Mouse (Mus musculus) adrenal gland (tissue): ENCODE results near the gene Il10rb.

Experiments used
- intact Hi-C: fragments of 180-260 bp; cut with DNase I; formaldehyde crosslinking; loops from one replicate; pipeline ENCODE4 v1.15.1; 2025

Il10rb gene

GRCm38 (mm10) chr16:91446778-91447511 is 41.0 kb downstream of the Il10rb start:
- intact Hi-C loops = no loop called here

DNA sequence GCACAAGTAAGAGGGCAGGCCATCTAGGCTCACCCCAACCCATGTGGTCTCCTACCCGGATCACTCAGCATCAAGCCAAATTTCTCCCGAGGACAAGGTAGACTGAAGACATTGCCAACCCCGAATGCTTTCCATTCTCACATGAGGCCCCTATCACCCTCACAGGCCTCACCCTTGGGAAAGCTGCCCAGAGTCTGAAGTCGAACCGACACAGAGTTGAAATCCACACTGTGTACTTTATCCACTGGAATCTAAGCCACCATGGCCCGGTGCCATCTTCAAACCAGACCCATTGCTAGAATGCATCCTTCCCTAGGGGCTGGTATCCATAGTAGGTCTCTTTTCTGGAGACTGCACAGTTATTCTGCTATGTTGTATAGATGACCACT is 41.5 kb downstream of the Il10rb start:
- intact Hi-C loops = no loop called here

GRCm38 (mm10) chr16:91448088-91448487 is 42.1 kb downstream of the Il10rb start:
- intact Hi-C loops = no loop called here

DNA sequence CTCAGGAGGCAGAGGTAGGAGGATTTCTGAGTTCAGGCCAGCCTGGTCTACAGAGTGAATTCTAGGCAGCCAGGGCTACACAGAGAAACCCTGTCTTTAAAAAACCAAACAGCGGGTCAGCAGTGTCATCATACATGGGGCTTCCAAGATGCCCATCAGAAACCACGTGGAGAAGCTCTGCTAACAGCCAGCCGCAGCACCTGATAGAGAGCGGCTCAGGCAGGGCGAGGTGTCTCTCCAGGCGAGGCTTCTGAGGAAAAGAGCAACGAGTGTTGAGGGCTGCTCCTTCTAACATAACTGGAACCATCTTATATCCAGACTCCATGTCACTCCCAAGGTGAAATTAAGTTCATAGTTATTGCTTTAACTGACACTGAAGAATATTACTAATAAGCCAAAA is 42.9 kb downstream of the Il10rb start:
- intact Hi-C loops = no loop called here

DNA sequence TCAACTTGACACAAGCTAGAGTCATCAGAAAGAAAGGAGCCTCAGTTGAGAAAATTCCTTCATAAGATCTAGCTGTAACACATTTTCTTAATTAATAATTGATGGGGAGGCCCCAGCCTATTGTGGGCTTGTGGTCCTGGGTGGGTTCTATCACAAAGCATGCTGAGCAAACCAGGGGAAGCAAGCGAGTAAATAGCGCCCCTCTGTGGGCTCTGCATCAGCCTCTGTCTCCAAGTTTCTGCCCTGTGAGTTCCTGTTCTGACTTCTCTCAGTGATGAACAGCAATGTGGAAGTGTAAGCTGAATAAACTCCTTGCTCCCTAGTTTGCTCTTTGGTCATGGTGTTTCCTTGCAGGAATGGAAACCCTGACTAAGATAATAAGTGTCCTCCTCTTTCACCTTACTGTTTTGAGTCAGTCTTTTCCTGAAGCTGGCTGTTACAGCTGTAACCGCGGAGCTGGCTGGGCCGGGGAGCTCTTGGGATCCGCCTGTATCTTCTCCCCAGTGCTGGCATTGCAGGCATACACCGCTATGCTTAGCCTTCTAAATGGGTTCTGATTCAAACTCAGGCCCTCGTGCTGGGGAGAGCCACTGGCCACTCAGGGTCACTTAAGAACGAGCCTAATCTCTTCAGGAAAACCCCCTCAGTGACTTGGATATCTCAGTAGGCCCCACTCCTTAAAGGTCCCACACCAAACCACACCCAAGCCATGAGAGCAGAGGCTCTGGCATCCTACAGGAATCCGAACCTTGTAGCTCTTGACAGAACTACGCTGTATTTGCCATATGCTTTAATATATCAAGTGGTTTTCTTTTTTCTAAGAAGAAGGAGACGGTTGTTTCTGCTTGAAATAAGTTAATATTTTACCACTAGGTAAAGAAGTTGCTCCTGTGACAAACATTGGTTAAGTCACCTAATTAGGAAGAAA is 44.4 kb downstream of the Il10rb start:
- intact Hi-C loops = no loop called here

DNA sequence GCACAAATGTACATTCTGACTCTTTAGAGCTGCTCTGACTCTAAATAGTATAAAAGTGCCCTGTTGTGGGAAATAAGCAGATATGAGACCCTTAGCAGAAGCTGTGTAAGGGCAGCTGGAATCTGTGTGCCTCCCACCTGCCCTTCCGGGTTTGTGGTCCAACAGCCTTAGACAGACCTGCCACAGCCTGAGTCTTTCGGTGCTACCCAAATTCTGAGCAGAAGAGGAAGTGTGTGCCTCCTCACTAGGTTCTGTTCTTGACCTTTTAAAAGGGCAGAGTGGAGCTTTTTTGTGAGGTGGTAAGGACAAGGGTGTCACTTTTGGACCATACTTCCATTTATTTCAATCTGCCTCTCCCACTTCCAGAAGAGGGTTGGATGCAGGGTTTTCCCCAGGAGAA is 46.0 kb downstream of the Il10rb start:
- intact Hi-C loops = no loop called here

GRCm38 (mm10) chr16:91452363-91452896 is 46.5 kb downstream of the Il10rb start:
- intact Hi-C loops = no loop called here

- intact Hi-C loops = no loop called here
Measured at GRCm38 (mm10) chr16:91455868-91456267, 49.9 kb downstream of the Il10rb start.

DNA sequence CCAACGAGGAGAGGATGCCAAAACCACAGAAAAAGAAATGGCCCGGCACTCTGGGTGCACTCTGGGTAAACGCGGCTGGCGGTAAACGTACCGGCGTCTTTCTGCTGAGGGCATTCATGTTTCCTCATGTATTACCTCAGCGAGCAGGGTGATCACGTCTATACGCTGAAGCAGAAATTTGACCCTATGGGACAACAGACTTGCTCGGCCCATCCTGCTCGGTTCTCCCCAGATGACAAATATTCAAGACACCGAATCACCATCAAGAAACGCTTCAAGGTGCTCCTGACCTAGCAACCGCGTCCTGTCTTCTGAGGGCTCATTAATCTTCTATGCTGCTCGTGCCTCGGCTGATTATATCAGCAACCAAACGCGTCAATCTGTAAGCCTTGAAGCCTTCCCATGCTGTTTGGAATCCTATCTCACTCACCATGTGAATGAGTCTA is 52.4 kb downstream of the Il10rb start:
- intact Hi-C loops = no loop called here

GRCm38 (mm10) chr16:91458976-91459375 is 53.0 kb downstream of the Il10rb start:
- intact Hi-C loops = no loop called here

DNA sequence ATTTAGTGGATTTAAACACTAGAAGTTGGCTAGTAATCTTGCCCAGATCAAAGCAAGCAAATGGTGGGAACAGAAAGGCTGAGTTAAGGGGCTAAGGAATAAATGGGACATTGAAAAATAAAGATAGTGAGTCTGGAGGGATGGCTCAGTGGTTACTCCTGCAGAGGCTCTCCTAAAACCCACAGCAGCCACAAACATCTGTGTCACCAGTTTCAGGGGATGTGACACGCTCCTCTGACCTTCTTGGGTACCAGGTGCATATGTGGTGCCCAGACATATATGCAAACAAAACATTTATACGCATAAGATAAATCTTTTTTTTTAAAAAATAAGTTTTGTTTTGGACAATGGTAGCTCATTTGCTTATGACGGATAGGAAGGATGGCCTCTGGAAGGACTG is 53.4 kb downstream of the Il10rb start:
- intact Hi-C loops = no loop called here

DNA sequence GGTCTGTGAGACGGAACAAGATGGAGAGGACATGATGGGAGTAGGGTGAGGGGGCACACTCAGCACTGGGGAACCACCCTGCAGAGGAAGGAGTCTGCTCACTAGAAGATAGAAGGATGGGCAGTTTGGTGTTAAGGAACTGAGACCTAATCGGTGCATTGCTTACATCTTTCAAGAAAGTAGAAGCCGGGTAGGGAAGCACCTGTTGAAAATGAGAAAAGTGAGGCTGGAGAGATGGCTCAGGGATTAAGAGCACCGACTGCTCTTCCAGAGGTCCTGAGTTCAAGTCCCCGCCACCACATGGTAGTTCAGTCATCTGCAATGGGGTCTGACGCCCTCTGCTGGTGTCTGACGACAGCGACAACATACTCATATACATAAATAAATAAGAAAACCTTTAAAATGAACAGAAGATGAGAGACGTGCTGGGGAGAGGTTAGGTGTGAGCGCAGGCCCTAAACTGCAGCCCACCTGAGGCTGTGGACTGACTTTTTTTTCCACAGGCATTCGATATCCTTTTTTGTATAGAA is 53.9 kb downstream of the Il10rb start:
- intact Hi-C loops = loop anchor here (5.0 kb wide), 1 partner anchor 103 kb away; no protein-coding TSS in a partner anchor

DNA sequence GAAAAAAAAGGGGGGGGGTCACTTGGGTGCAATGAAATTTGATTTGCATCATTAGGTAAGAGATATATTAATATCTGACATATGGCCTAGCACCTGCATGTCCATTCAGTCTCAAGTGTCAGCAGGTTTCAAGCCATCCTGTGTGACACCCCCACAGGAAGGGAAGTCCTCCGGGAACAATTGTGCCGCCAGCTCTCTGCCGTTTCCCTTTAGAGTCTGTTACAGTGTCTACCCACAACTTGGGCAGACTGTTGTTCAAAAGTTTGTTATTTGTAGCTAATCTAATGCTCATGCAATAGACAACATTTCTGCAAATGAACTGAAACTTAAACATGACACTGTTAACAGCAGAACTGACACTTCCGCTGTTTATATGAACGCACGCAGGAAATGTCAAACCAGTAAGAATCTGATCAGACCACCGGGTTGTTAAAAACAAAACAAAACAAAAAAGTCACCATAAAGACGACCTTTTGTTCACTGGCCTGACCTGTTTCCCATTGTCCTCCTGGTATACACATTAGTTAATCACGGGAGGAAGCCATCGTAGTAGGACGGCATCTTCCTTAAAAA is 55.2 kb downstream of the Il10rb start:
- intact Hi-C loops = loop anchor here (5.0 kb wide), 1 partner anchor 104 kb away; no protein-coding TSS in a partner anchor

- intact Hi-C loops = loop anchor here (5.0 kb wide), 1 partner anchor 104 kb away; no protein-coding TSS in a partner anchor
Measured at GRCm38 (mm10) chr16:91461773-91462181, 55.8 kb downstream of the Il10rb start.

DNA sequence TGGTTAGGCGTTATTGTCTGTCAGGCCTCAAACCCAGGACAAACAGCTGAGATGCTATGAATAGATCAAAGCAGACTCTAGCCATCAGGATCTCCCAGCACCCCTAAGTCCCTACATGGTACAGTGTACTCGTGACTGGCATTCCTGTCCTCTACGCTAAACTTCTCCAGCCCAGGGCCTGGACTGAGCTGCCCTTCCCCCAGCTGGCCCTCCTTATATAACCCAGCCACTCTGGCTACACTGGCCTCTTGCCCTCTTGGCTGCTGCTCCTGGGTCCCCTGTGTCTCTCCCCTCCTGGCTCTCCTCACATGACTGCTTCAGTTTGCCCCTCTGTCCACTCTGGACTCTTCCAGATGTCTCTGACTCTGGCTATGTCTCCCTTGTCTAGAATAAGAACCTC is 56.7 kb downstream of the Il10rb start:
- intact Hi-C loops = loop anchor here (5.0 kb wide), 1 partner anchor 105 kb away; no protein-coding TSS in a partner anchor

DNA sequence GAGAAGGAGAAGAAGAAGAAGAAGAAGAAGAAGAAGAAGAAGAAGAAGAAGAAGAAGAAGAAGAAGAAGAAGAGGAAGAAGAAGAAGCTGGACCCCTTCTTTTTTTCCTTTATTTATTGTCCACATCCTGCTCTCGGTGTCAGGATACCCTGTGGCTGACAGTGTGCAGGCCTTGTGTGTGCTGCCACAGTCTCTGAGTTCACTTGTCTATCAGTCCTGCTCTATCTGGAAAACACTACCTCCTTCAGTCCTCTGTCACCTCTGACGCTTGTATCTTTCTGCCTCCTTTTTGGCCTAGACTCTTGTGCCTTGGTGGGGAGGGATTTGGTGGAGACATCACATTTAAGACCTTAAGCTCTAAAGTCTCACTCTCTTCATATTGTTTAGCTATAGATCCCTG is 57.4 kb downstream of the Il10rb start:
- intact Hi-C loops = loop anchor here (5.0 kb wide), 1 partner anchor 106 kb away; no protein-coding TSS in a partner anchor

GRCm38 (mm10) chr16:91463836-91464400 is 58.0 kb downstream of the Il10rb start:
- intact Hi-C loops = loop anchor here (5.0 kb wide), 1 partner anchor 107 kb away; no protein-coding TSS in a partner anchor

- intact Hi-C loops = loop anchor here (5.0 kb wide), 1 partner anchor 108 kb away; no protein-coding TSS in a partner anchor
Measured at GRCm38 (mm10) chr16:91464594-91465504, 58.9 kb downstream of the Il10rb start.

DNA sequence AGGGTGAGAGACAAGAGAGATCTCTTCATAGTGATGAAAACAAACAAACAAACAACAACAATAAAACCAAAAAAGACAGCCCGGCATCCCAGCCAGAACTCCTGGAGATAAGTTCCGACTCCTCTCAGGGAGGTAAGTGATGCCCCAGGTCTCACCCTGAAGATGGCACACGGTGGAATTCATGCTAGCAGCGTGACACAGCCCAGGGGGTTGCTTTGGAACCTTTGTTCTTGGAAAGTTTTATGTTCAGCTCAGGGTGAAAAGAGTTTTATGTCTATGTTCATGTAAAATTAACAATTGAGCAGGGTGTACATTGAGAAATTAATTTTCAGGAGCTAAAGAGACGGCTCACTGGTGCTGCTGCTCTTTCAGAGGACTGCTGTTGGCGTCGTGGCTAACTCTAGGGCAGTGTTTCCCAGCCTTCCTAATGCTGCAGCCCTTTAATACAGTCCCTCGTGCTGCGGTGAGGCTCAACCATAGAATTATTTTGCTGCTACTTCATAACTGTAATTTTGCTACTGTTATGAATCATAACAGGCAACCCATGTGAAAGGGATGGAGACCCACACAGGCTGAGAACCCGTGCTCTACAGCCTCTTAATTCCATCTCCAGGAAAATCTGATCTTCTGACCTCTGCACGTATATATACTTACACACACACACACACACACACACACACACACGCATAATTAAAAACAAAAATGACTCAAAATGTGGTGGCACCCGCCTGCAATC is 59.7 kb downstream of the Il10rb start:
- intact Hi-C loops = no loop called here
